ENCODE assay signal across 14 mouse cellular contexts in genomic region chr2:58562137-58562536, GRCm38 (mm10). TPM values are rescaled to one million over a fixed set of nuclear protein-coding genes. Genes with fewer than 3 reads are reported as not detected.
DNase-seq lines count a peak whose midpoint lies in the region; ATAC-seq and TF ChIP-seq lines count a peak whose summit lies in the region.
"Had no signal": no experiment of that assay in that cellular context is flagged by ENCODE, and none has a peak within 500 bp of the region (broad histone marks: within the 10 kb centered on the region; RNA-seq: fewer than 3 reads in every experiment).

No protein-coding gene starts in this region.

- TF ChIP-seq CTCF in stomach, postnatal 0 days (IDR thresholded peaks at IDR 0.05; ENCODE audit: low read depth), result no peak

- WGBS in heart, embryonic 11.5 days (ENCODE audit: insufficient replicate concordance), result 60% methylated on average over 4 of the region's 4 CpGs
- 37% methylated on average over 4 of the region's 4 CpGs for WGBS in stomach, embryonic 16.5 days
- 31% methylated on average over 4 of the region's 4 CpGs for WGBS in stomach, postnatal 0 days
- WGBS in lung, embryonic 15.5 days, result 16% methylated on average over 4 of the region's 4 CpGs

- H3K36me3 ChIP-seq in heart, embryonic 11.5 days (ENCODE audit: control insufficient read depth, insufficient read depth, low read length), result no peaks in the 10 kb centered on the region
- no peaks in the 10 kb centered on the region for H3K36me3 ChIP-seq in stomach, embryonic 16.5 days (ENCODE audit: control insufficient read depth, insufficient read depth, low read length)
- H3K36me3 ChIP-seq in stomach, postnatal 0 days (ENCODE audit: control insufficient read depth, insufficient read depth, low read length), result no peaks in the 10 kb centered on the region
- H3K36me3 ChIP-seq in lung, embryonic 15.5 days, result no peaks in the 10 kb centered on the region
- H3K36me3 ChIP-seq: kidney, embryonic 15.5 days; limb, embryonic 15.5 days had no signal

- H3K9me3 ChIP-seq in heart, embryonic 11.5 days (replicated peaks; ENCODE audit: control insufficient read depth, low read length), result no peaks in the 10 kb centered on the region
- no peaks in the 10 kb centered on the region for H3K9me3 ChIP-seq in stomach, embryonic 16.5 days (replicated peaks; ENCODE audit: control insufficient read depth, low read length)
- H3K9me3 ChIP-seq in stomach, postnatal 0 days (ENCODE audit: control insufficient read depth, low read length), result no peaks in the 10 kb centered on the region
- H3K9me3 ChIP-seq in lung, embryonic 15.5 days, result no peaks in the 10 kb centered on the region
- H3K9me3 ChIP-seq: kidney, embryonic 15.5 days; limb, embryonic 15.5 days had no signal

- H3K27me3 ChIP-seq in heart, embryonic 11.5 days (ENCODE audit: control insufficient read depth, insufficient read depth, low read length), result no peaks in the 10 kb centered on the region
- H3K27me3 ChIP-seq in stomach, embryonic 16.5 days (ENCODE audit: control insufficient read depth, insufficient read depth, low read length), result no peaks in the 10 kb centered on the region
- no peaks in the 10 kb centered on the region for H3K27me3 ChIP-seq in stomach, postnatal 0 days (ENCODE audit: control insufficient read depth, insufficient read depth, low read length)
- no peaks in the 10 kb centered on the region for H3K27me3 ChIP-seq in lung, embryonic 15.5 days
- H3K27me3 ChIP-seq: kidney, embryonic 15.5 days; limb, embryonic 15.5 days had no signal

- no peak for ATAC-seq in heart, embryonic 11.5 days (replicated peaks; ENCODE audit: insufficient number of reproducible peaks, low FRiP score, low TSS enrichment)
- ATAC-seq in stomach, embryonic 16.5 days (ENCODE audit: insufficient read depth, low FRiP score), result no peak
- no peak for ATAC-seq in stomach, postnatal 0 days (ENCODE audit: low FRiP score, low TSS enrichment)
- no peak for ATAC-seq in lung, embryonic 15.5 days (ENCODE audit: borderline replicate concordance, extremely low read depth, low FRiP score, low TSS enrichment)
- no peak for ATAC-seq in granulocyte monocyte progenitor cell, adult 5-6 weeks (replicated peaks; ENCODE audit: poor library complexity, severe bottlenecking)

- H3K4me1 ChIP-seq in heart, embryonic 11.5 days (ENCODE audit: control insufficient read depth, insufficient read depth, low read length), result peaks cover 32% of the 10 kb centered on the region
- H3K4me1 ChIP-seq in stomach, embryonic 16.5 days (ENCODE audit: control insufficient read depth, insufficient read depth, low read length), result peaks cover 21% of the 10 kb centered on the region
- H3K4me1 ChIP-seq in stomach, postnatal 0 days (replicated peaks; ENCODE audit: control insufficient read depth, insufficient read depth), result no peaks in the 10 kb centered on the region; the same call in none of the 2 replicates
- peaks cover 27% of the 10 kb centered on the region for H3K4me1 ChIP-seq in lung, embryonic 15.5 days

- no peak overlapping the region; the same call in 1 of the 2 replicates for H3K27ac ChIP-seq in heart, embryonic 11.5 days (ENCODE audit: low read depth, low read length)
- H3K27ac ChIP-seq in stomach, embryonic 16.5 days (ENCODE audit: low read length), result 0 out of 2 replicates have a peak overlapping the region, but pooled peaks have one; percentile 6
- no peak overlapping the region for H3K27ac ChIP-seq in stomach, postnatal 0 days (replicated peaks)
- 0 out of 2 replicates have a peak overlapping the region, but pooled peaks have one; percentile 16 for H3K27ac ChIP-seq in lung, embryonic 15.5 days
- H3K27ac ChIP-seq: kidney, embryonic 15.5 days; limb, embryonic 15.5 days had no signal

- no peak for DNase-seq in heart, postnatal 14 days
- no peak for DNase-seq in stomach, postnatal 0 days (ENCODE audit: low spot score)
- peak; percentile 68 for DNase-seq in yolk sac, embryonic 10.5 days (ENCODE audit: low spot score)
- no peak for DNase-seq in cerebellum, adult 9-10 months
- DNase-seq: adrenal gland, postnatal 25 days; B cell, adult 2 months; cerebellum, postnatal 36 days; midbrain, embryonic 14.5 days had no signal

- TF ChIP-seq EP300 in stomach, postnatal 0 days (optimal IDR thresholded peaks at IDR 0.05), result no peak

- intact Hi-C loops in heart, postnatal 14 days (cut with DNase I), result no loop called here

- no peak overlapping the region for H3K9ac ChIP-seq in heart, embryonic 11.5 days (ENCODE audit: low read depth, low read length)
- H3K9ac ChIP-seq in stomach, embryonic 16.5 days (ENCODE audit: low read length), result no peak overlapping the region
- H3K9ac ChIP-seq in stomach, postnatal 0 days (ENCODE audit: low read length), result no peak overlapping the region
- no peak overlapping the region for H3K9ac ChIP-seq in lung, embryonic 15.5 days
- H3K9ac ChIP-seq: kidney, embryonic 15.5 days; limb, embryonic 15.5 days had no signal

- H3K4me3 ChIP-seq in heart, embryonic 11.5 days (ENCODE audit: low read depth, low read length), result no peak overlapping the region
- H3K4me3 ChIP-seq in stomach, embryonic 16.5 days (replicated peaks; ENCODE audit: low read length), result no peak overlapping the region
- no peak overlapping the region for H3K4me3 ChIP-seq in stomach, postnatal 0 days (ENCODE audit: low read depth, low read length)
- no peak overlapping the region for H3K4me3 ChIP-seq in lung, embryonic 15.5 days
- H3K4me3 ChIP-seq: kidney, embryonic 15.5 days; limb, embryonic 15.5 days had no signal

- 0 out of 2 replicates have a peak overlapping the region, but pooled peaks have one; percentile 14 for H3K4me2 ChIP-seq in heart, embryonic 11.5 days
- H3K4me2 ChIP-seq in stomach, embryonic 16.5 days (ENCODE audit: low read depth, low read length), result no peak overlapping the region
- no peak overlapping the region for H3K4me2 ChIP-seq in stomach, postnatal 0 days (replicated peaks; ENCODE audit: low read depth)
- no peak overlapping the region for H3K4me2 ChIP-seq in lung, embryonic 15.5 days
- H3K4me2 ChIP-seq: kidney, embryonic 15.5 days; limb, embryonic 15.5 days had no signal

RNA-seq across cellular contexts. Expression of gene Acvr1, which starts 4.8 kb away (rescaled TPM):
- polyA plus RNA-seq in heart, embryonic 11.5 days (2014; fragmentation: Nextera tagmentation; extraction: Ambion mirVana), result 11.8 and 12.9 TPM in 2 replicates
- total RNA-seq in heart, postnatal 14 days (2021), result 10 to 100 TPM; 18.5 to 22.0 TPM
- polyA plus RNA-seq in stomach, embryonic 16.5 days (2015; fragmentation: Nextera tagmentation; extraction: Ambion mirVana), result 5.9 and 6.8 TPM in 2 replicates
- polyA plus RNA-seq in stomach, postnatal 0 days (2015; fragmentation: Nextera tagmentation; extraction: Ambion mirVana), result 5.0 and 5.1 TPM in 2 replicates
- polyA plus RNA-seq in lung, embryonic 15.5 days (2015; fragmentation: Nextera tagmentation; extraction: Ambion mirVana), result 4.5 and 4.6 TPM in 2 replicates
- total RNA-seq in granulocyte monocyte progenitor cell, adult 5-6 weeks (2014; fragmentation: Nextera tagmentation), result 2.9 and 3.9 TPM in 2 replicates
- 0.78 and 0.88 TPM in 2 replicates for total RNA-seq in granulocyte monocyte progenitor cell, adult 5-6 weeks (2017)

RNA-seq across cellular contexts. Expression of gene Upp2, which starts 5.0 kb away (rescaled TPM):
- 8.4 and 8.6 TPM in 2 replicates for polyA plus RNA-seq in heart, embryonic 11.5 days (2014; fragmentation: Nextera tagmentation; extraction: Ambion mirVana)
- 1 to 10 TPM; 2.4 to 2.9 TPM for total RNA-seq in heart, postnatal 14 days (2021)
- polyA plus RNA-seq in stomach, embryonic 16.5 days (2015; fragmentation: Nextera tagmentation; extraction: Ambion mirVana), result 5.5 and 6.8 TPM in 2 replicates
- 5.2 and 6.1 TPM in 2 replicates for polyA plus RNA-seq in stomach, postnatal 0 days (2015; fragmentation: Nextera tagmentation; extraction: Ambion mirVana)
- polyA plus RNA-seq in lung, embryonic 15.5 days (2015; fragmentation: Nextera tagmentation; extraction: Ambion mirVana), result 6.9 and 7.1 TPM in 2 replicates
- total RNA-seq in granulocyte monocyte progenitor cell, adult 5-6 weeks (2014; fragmentation: Nextera tagmentation), result 0.09 TPM in 1 of 2 replicates, not detected in the other
- not detected in 2 replicates for total RNA-seq in granulocyte monocyte progenitor cell, adult 5-6 weeks (2017)

Comparison
In these comparisons a context has a peak if more than half of its experiments do, and no peak if none do; other contexts are left out.
1. H3K27ac ChIP-seq: peak in stomach, embryonic 16.5 days (single experiment) and lung, embryonic 15.5 days (single experiment); none in heart, embryonic 11.5 days (single experiment) and stomach, postnatal 0 days (single experiment).